Mouse (Mus musculus) ES-E14 (cell line): ENCODE measurements around the gene Scand1.

ENCODE experiments used
- HCFC1 ChIP-seq: IDR thresholded peaks from 2 replicates; pipeline ENCODE4 v1.6.1; 2012; ENCODE audit warnings: low read length, inconsistent platforms, borderline replicate concordance; ENCODE audit not compliant: insufficient read depth
- MAFK ChIP-seq: IDR thresholded peaks from 2 replicates; pipeline ENCODE4 v1.6.1; 2014; ENCODE audit warnings: mild to moderate bottlenecking, low read depth, low read length, inconsistent platforms; ENCODE audit not compliant: insufficient read depth
- ZNF384 ChIP-seq: IDR thresholded peaks from 2 replicates; pipeline ENCODE4 v1.6.1; 2012; ENCODE audit warnings: low read depth, low read length, inconsistent platforms

- TF ChIP-seq MAFK (no peak), HCFC1 (no peak), ZNF384 (0 out of 2 replicates have a peak, but pooled peaks have one; percentile 32)
These were observed 638 bp downstream of the Scand1 start for GRCm38 (mm10) chr2:156311841-156312291.
